Mouse (Mus musculus): ENCODE results near the gene Phf23.
"Not testable (repeated sequence)": the region's sequence is repeated elsewhere in the genome, so short reads cannot be mapped to it uniquely, and the experiment has no call there.

The Phf23 gene

DNA sequence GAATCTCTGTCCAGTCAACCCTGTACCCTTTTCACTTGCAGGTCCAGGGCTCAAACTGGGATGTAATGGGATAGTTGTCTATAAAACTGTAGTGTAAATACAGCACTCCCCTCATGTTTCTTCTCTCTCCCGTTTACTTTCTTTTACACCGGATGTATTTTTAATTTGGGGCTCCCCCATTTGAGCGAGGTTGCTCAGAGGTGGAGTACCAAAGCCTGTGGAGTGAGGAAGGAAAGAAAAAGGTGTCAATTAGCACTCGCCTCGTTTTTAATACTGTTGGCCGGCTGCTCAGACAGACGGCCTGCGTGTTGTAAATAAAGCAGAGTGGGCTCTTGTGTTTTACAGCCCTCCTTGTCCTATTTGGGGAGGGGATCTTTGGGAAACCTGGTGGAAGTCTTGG lies 4.1 kb downstream of the Phf23 start:
- no peak for DNase-seq (ENCODE audit: low spot score in 2 of 2)

DNA sequence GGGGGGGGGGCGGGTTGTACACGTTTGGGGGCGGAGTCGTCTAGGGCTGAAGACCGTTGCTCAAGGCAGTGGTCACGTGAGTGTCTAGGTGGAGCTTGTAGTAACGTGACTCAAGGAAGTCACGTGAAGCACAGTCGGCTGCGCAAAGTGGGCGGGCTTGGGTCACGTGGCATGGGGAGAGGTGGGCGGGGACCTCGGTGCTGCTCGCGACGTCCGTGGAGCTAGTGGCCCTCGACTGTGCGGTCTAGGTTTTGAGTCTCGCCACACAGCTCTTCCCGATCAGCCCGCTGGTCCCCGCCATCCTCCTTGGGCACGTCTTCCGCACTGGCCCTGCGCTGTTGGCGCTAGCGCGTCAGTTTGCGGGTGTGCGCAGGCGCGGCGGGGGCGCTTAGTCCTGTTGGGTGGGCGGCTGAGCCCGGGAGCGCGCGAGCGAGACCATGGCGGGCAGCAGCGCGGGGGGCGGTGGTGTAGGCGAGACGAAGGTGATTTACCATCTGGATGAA lies 4.9 kb downstream of the Phf23 start, which contains the start of gene Dvl2:
TSS of gene Dvl2 (plus strand) at position 200 of the 503 bp plus-strand sequence.
- DNase-seq (ENCODE audit: low spot score in 2 of 2), result peak; percentile 86 to 91

DNA sequence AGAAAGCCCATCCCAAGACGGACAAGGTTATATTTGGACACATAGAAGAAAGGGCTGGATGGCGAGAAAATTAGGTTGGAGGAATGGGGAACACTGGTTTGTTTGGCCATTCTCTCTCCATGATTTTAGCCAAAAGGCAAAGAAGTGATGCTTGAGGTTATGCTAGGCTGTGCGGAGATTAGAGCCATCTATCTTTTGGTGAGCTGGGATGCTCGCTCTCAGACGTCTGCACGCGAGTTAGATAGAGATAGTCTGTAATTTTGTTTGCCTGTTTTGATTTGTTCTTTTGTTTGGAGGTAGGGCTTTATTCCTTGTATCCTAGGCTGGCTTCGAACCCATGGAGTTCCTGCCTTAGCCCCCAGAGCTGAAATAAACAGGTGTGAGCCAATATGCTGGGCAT lies 5.6 kb downstream of the Phf23 start:
- DNase-seq (ENCODE audit: low spot score in 2 of 2), result no peak

DNA sequence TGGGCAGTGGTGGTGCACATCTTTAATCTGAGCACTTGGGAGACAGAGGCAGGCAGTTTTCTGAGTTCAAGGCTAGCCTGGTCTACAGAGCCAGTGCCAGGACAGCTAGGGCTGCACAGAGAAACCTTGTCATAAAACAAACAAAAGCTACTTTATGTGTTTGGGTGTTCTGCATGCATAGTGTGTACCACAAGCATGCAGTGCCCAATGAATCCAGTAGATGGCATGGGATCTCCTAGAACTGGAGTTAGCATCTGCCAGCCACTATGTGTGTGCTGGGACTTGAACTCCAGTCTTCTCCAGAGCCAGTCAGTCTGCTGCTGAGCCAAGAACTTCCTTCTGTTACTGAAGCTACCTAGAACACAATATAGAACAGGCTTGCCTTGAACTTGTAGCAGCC lies 6.3 kb downstream of the Phf23 start:
- DNase-seq (ENCODE audit: low spot score in 2 of 2), result no peak

DNA sequence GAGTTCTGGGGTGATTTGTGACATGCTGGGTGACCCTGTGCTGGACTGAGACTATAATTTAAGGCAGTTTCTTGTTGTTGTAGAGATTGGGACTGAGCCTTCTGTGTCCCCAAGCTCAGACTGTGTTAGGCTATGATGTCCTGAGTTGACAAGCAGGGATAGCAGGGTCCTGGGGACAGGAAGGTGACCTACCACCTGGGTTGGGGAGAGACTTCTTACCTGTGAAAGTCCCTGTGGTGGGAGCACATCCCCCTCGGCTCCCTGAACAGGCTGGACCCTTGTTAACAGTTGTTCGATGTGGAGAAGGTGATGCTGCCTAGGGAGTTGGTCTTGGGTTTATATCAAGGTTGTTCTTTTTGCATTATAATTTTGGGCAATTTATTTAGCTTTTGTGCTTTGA lies 6.9 kb downstream of the Phf23 start:
- DNase-seq (ENCODE audit: low spot score in 2 of 2), result no peak

DNA sequence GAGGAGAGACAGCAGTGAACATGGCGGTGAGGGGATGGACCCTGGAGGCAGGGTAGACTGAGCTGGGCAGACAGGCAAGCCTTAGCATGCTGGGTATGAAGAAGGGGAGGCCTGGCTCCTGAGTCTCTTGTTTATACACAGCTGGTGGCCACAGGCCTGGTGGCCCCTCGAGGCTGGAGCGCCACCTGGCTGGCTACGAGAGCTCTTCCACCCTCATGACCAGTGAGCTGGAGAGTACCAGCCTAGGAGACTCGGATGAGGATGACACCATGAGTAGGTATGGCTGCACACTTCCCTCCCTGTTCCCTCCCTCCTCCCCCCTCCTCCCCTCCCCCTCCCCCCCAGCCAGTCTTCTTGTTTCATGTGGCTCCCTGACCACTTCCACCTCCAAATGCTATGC lies 9.9 kb downstream of the Phf23 start:
- no peak for DNase-seq (ENCODE audit: low spot score in 2 of 2)

DNA sequence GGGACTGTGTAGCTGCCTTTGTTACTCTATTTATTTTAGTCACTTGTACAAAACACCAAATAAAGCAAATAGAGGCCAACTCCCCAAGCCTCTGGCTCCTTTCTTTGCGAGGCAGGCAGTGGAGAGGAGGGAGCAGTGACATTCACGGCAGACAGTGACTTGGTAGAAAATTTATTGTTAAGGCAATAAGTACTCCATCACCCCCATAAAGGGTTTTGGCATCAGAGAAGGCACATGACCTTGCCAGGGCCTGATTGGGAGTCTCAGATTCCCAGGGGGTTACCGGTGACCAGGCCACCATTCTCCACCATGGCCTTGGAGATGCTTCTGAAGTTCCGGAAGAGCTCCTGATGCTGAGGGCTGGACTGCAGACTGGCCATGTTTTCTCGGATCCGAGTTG lies 14.5 kb downstream of the Phf23 start:
- no peak for DNase-seq (ENCODE audit: low spot score in 2 of 2)

DNA sequence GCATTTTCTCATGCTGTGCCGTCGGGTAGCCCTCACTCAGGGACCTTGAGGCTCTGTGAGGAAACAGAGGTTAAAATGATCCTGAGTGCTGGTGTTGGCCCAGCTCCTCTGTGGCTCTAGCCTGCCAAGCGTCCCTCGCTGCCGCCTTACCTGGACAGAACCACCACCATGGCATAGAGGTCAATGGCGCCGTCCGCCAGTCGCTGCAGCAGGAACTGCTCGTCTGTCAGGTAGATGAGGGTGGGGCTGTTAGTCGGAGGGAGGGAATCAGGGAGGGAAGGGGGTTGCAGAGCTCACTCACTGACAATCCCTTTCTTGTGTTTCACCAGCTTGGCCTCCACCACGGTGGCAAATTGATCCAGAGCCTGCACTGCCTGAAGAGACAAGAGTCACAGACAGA lies 15.0 kb downstream of the Phf23 start:
- DNase-seq (ENCODE audit: low spot score in 2 of 2), result no peak

DNA sequence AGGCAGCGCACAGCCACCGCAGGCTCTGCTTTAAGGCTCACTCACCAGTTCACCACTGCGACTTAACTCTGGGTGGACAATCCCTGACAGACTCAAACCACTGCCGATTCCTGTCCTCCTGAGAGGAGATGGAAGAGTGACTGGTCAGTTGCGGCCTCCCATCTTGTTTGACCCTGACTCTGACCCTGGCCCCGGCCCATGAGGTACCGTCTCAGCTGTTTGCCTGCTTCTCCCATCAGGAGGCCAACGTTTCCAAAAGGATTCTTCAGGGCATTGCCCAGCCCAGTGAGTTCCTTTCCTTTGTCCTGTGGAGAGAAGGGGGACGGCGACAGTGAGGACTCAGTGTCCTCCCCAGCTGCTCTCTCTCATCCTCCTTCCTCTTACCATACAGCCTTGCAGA lies 15.4 kb downstream of the Phf23 start:
- DNase-seq (ENCODE audit: low spot score in 2 of 2), result no peak

DNA sequence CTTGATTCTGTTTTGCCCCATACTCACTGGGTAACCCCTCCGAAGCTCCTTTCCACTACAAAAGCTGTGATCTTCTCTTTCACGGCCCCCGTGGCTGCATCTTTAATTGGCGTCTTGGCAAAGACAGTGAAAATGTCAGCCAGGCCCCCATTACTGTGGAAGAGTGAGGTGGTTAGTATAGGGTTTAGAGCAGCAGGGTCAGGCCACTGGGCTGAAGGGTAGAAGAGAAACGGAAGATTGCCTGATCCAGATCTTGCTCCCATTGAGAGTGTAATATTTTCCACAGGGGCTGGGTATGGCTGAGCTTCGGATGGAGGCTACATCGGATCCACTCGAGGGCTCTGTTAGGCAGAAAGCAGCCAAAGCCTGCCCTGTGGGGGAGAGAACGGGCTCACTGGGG lies 17.4 kb downstream of the Phf23 start:
- DNase-seq (ENCODE audit: low spot score in 2 of 2), result no peak

DNA sequence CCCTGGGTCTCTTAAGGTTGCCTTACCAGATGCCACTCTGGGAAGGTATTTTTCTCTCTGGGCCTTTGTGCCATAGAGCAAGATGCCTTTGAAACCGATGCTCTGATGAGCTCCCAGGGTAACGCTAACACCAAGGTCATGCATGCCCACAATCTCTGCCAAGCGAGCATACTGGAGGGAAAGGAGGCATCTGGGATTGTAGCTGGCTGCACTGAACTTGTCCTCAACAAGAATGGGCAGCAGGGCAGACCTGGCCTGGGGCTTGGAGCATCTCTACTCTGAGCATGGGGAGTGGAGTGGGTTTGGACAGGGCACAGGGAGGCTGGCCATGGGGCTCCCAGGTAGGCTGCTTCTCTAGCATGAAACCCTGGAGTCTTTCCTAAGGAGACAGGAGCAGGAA lies 17.8 kb downstream of the Phf23 start:
- no peak for DNase-seq (ENCODE audit: low spot score in 2 of 2)

DNA sequence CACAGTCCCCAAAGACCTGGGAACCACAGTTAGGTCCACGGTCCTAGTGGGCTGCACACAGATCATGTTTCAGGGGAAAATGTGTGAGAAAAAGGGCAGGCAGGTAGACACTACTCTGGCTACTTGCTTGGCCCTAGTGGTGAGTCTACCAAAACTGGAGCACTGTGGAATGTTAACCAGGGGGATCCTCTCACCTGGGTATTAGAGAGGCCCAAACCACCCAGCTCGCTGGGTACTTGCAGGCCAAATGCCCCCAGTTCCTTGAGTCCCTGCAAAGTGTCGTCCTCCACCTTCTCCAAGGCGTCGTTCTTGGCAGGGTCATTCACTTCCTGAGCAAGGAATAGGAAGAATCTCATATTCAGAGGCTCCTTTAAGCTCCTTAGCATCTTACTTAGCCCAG lies 18.5 kb downstream of the Phf23 start:
- no peak for DNase-seq (ENCODE audit: low spot score in 2 of 2)

DNA sequence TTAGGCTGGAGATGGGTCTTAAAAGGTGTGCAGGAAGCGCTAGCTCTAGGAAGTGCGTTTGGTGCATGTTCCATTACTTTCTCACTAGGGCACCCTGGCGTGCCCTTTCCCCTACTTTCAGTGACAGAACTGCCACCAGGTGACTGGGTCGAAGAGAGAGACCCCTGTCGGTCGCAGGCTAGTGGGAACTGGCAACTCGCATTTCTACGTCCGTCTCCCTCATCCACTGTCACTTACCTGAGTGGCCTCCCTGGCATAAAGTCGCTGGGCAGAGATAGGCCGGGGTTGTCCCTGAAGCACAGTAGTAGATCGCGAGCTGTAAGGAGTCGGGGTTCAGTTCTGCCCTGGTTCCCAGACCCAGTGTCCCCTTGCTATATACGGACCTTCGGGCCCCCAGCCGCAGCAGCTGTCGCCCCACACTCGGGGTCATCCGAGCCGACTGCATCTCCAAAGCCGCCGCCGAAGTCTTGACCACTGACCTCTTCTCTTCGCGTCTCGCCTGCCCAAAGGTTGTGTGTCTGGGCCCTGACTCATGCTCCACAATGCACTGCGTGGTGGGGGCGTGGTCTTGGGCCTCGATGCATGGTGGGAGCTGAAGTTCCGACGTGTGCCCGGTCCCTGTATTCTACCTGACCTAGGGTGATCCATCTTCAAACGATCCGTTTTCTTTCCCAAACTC lies 19.4 kb downstream of the Phf23 start, which contains the start of gene Acadvl:
TSS of gene Acadvl (minus strand) at position 532 of the 679 bp plus-strand sequence.
- DNase-seq (ENCODE audit: low spot score in 2 of 2), result peak in 1 of 2 experiments; percentile 86

DNA sequence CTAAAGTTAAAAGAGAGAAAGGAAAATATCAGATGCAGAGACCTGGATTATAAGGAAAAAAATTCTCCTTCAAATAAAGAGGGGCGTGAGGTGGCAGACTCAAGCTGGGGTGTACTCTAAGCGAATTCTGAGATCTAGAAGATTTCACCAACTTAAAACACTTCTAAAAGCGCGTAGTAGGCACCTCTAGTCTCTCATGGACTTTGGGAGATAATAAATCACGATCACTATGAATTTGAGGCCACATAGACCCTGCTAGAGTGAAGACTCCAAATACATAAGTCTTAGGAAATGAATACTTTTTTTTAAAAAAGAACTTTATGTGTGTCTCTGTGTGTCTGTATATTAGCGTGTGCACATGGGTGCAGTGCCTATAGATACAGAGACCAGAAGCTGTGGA lies 20.1 kb downstream of the Phf23 start:
- DNase-seq (ENCODE audit: low spot score in 2 of 2), result no peak

DNA sequence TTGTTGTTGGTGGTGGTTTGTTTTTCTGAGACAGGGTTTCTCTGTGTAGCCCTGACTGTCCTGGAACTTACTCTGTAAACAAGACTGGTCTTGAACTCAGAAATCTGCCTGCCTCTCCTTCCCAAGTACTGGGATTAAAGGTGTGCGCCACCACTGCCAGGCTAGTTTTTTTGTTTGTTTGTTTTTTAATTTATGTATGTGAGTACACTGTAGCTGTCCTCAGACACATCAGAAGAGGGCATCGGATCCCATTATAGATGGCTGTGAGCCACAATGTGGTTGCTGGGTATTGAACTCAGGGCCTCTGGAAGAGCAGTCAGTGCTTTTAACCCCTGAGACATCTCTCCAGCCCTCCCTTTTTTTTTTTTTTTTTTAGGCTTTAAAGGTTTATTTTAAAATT lies 20.6 kb downstream of the Phf23 start:
- DNase-seq (ENCODE audit: low spot score in 2 of 2), result not testable (repeated sequence)

DNA sequence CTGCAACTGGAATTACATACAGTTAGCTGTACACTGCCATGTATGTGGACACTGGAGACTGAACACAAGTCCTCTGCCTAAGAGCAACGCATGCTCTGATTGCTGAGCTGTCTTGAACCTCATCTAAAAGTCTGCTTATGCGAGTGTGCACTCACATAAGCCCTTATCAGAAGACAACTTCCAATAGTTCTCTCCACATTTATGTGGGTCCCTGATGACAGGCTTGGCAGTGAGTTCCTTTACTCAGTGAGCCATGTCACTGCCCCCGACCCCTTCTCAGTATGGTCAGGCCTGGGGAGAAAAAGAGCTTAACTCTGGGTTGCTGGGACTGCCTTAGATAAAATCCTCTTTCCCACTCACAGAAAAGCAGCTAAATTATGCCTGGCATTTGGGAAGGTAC lies 21.1 kb downstream of the Phf23 start, which contains the start of gene Dlg4:
TSS of gene Dlg4 (plus strand) at position 274 of the 400 bp plus-strand sequence.
- no peak for DNase-seq (ENCODE audit: low spot score in 2 of 2)

DNA sequence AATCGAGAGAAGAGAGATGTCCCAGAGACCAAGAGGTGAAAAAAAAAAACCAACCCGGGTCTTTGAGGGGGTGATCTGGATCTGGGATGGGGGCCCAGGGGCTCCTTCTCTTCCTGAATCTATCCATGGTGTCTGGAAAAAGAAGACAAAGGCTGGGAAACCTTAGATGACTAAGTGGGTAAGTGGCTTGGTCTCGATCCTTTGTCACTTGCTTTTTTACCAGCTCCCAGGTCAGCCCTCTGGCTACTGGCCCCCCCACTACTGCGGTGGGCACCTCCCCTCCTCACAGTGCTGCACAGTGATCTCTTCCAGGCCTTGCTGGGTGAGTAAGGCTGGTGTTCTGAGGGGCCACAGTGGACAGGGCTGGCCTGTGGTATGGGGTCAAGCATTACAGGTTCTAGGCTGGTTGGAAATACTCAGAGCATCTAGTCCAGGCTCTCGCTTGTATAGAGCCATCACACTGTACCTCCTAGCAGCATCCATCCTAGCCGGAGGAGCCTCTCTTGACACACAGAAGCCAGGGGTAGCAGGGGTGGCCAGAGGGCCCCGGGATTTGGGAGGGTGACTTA lies 21.7 kb downstream of the Phf23 start:
- DNase-seq (ENCODE audit: low spot score in 2 of 2), result no peak

DNA sequence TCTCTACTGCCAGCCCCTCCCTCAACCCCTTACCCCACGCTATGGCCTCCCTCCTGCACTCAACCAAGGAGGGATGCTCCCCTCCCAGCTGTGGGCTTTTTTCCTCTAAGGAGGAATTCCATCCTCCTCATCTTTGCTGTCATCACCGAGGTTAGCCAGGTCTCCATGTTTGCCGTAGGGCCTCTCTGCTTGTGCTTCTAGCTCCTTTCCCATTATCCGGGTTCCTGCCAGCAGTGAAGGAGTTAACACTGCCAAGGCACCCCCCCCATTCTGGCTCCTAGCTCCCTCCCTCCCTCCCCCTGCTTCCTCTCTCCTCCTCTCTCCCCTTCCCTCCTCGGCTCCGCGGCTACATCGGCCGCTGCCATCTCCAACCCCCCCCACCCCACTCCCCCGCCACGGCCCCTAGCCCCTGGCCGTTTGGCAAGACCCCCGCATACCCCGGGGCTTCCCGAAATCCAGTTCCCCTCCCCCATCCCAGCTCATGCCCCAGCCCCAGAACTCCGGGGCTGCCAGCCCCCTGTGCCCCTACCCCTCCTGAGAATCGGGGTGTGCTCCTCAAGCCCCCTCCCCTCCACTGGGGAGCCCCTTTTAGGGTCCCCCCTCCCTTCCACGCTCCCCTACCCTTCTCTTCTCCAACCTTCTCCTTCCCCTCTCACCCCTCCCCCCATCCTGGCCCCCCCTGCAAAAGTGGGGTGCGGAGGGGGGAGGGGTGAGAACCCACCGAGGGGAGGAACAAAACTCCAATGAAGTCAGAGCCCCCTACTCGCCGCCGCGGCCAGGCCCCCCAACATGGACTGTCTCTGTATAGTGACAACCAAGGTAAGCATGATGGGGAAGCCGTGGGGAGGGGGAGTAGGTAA lies 22.8 kb downstream of the Phf23 start:
- DNase-seq (ENCODE audit: low spot score in 2 of 2), result peak in 1 of 2 experiments; percentile 67

DNA sequence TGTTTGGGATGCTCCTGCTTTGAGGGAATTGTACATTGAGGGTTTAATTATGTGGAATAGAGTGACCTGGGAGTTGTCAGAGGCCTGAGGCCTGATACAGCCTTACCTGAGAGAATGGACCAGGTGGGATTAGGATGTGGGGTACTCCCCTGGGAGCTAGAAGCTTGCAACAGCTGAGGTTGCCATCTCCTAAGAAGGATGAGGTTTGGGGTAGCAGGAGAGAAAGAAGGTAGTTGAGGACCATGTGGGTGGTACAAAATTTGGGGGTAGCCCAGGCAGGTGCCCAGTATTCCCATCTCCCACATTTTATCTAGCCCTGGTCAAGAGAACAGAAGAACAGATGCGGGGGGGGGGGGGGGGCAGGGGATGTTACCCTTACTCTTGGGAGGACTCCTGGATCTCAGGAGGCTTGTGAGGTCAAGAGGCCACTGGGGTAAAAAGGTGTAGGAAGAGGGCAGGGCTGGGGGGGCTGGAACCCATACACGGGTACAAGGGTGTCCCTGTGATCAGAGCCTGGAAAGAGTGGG lies 24.0 kb downstream of the Phf23 start:
- no peak for DNase-seq (ENCODE audit: low spot score in 2 of 2)

DNA sequence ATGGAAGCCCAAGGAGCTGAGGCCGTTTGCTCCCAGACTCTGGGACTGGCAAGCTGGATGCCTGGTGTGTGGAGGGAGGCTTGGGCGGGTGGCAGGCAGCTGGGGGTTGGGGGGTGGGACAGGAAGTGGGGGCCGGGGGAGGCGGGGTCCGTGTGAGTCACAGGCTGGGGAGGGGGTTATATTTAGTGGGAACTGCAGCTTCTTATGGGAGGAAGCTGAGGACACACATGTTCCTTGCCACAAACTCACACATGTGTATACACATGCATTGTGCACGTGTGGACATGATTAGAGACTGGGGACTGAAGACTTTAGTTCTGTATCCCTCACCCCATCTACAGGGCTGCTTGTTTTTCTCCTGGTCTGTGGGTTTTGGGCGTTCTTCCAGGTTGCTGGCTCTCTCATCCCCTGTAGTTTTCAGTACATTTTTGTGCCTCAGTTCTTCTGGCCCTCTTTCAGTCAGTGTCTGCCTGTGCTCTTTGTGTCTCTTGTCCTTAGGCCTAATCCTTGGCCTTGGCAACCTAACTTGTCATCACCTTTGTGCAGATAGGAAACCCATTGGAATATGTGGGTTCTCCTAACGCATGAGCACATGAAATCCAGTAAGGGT lies 24.6 kb downstream of the Phf23 start:
- DNase-seq (ENCODE audit: low spot score in 2 of 2), result no peak

DNA sequence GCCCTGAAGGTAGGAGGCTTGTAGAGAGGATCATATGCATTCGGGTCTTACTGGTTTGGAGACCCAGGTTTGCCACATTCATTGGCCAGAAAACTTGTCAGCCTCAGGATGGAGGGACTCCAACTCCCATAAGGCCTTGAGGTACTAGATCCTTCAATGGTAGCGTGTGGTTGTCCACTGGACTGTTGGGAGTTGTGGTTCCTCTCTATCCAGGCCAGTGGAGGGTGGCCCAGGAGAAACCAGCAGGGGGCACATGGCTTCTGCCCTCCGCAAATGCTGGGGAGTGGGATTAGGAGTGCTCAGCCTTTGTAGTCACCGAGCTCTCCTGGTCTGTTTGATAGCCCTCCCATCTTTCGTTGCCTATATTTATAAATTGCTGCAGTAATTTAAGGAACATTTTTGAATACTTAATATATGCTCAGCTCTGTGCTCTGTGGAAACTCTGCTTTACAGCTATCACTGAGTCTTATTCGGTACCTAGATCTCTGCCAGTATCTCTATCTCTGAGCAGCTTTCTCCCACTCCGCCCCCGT lies 25.2 kb downstream of the Phf23 start:
- peak; percentile 77 to 84 for DNase-seq (ENCODE audit: low spot score in 2 of 2)

All from left cerebral cortex, adult 9 months (tissue).